24 mouse cellular contexts compared by ENCODE assay signal in the genomic region with DNA sequence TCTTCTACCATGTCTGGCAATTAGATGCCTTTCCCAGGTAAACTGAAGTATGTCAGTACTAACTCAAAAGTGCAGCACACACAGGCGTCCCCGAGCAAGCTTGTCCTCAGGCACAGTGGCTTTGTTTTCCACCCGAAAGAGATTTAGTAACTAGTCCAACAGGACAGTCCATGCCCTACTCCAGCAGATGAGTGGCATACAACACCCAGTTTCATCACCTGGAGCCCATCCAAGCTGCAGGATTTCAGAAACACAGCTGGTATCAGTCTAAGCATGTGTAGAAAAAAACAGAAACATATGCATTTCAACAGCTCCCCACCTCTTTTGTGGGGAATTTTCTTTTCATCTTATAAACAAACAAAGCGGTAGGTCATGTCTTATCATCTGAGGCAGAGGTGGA. TPM values are rescaled to one million over a fixed set of nuclear protein-coding genes. Genes with fewer than 3 reads are reported as not detected.
DNase-seq lines count a peak whose midpoint lies in the region; ATAC-seq lines count a peak whose summit lies in the region.
"Had no signal": no experiment of that assay in that cellular context is flagged by ENCODE, and none has a peak within 500 bp of the region (broad histone marks: within the 10 kb centered on the region; RNA-seq: fewer than 3 reads in every experiment).

No protein-coding gene starts in this region.

- WGBS in heart, embryonic 16.5 days: 47% methylated on average over 4 of the region's 4 CpGs

- H3K27me3 ChIP-seq in heart, embryonic 16.5 days (ENCODE audit: control insufficient read depth, insufficient read depth, low read length): no peaks in the 10 kb centered on the region
- H3K27me3 ChIP-seq: limb, embryonic 12.5 days; midbrain, embryonic 15.5 days; neural tube, embryonic 12.5 days; Patski had no signal

- H3K4me3 ChIP-seq in heart, embryonic 16.5 days (ENCODE audit: low read length): no peak overlapping the region
- H3K4me3 ChIP-seq: forebrain, embryonic 10.5 days; limb, embryonic 12.5 days; midbrain, embryonic 15.5 days; neural tube, embryonic 12.5 days had no signal

- H3K4me1 ChIP-seq in heart, embryonic 16.5 days (ENCODE audit: control insufficient read depth, insufficient read depth, low read length): peaks cover 38% of the 10 kb centered on the region
- H3K4me1 ChIP-seq: forebrain, embryonic 10.5 days; limb, embryonic 12.5 days; midbrain, embryonic 15.5 days; neural tube, embryonic 12.5 days had no signal

- peak overlapping the region; percentile 1; the same call in 1 of the 2 replicates for H3K27ac ChIP-seq in heart, embryonic 16.5 days (ENCODE audit: low read length)
- H3K27ac ChIP-seq: forebrain, embryonic 10.5 days; hindbrain, postnatal 0 days; limb, embryonic 12.5 days; liver, embryonic 14.5 days; macrophage; midbrain, embryonic 15.5 days; neural tube, embryonic 12.5 days had no signal

- peaks cover 14% of the 10 kb centered on the region; the same call in 1 of the 2 replicates for H3K36me3 ChIP-seq in heart, embryonic 16.5 days (ENCODE audit: control insufficient read depth, insufficient read depth)
- H3K36me3 ChIP-seq: midbrain, embryonic 15.5 days had no signal

- no peak overlapping the region for H3K9ac ChIP-seq in heart, embryonic 16.5 days (ENCODE audit: low read length)
- H3K9ac ChIP-seq: limb, embryonic 12.5 days; liver, embryonic 14.5 days; midbrain, embryonic 15.5 days; neural tube, embryonic 12.5 days had no signal

- ATAC-seq in heart, embryonic 16.5 days (replicated peaks; ENCODE audit: extremely low read depth, insufficient read depth, low FRiP score): no peak
- ATAC-seq: forebrain, embryonic 16.5 days; hindbrain, postnatal 0 days; intestine, embryonic 16.5 days; midbrain, embryonic 15.5 days; Patski had no signal

- no peaks in the 10 kb centered on the region for H3K9me3 ChIP-seq in heart, embryonic 16.5 days (replicated peaks; ENCODE audit: control insufficient read depth, low read length)
- H3K9me3 ChIP-seq: forebrain, embryonic 10.5 days; limb, embryonic 12.5 days; midbrain, embryonic 15.5 days; neural tube, embryonic 12.5 days had no signal

- DNase-seq in adrenal gland, postnatal 14 days: peak; percentile 31
- DNase-seq in adrenal gland, adult 18-20 months (ENCODE audit: low spot score in 2 of 2): no peak
- no peak for DNase-seq in heart, adult 11 months
- peak; percentile 19 for DNase-seq in lung, postnatal 36 days
- DNase-seq in lung, postnatal 25 days (ENCODE audit: low spot score): no peak
- no peak for DNase-seq in layer of hippocampus, adult 9-11 months
- DNase-seq: cerebellum, adult 8-10 months; cerebellum, postnatal 36 days; embryo, embryonic 11 days; gastrocnemius, postnatal 25 days; heart, postnatal 14 days; kidney, adult 9 months; kidney, postnatal 14 days had no signal

- no peak overlapping the region for H3K4me2 ChIP-seq in heart, embryonic 16.5 days (ENCODE audit: low read depth, low read length)
- H3K4me2 ChIP-seq: limb, embryonic 12.5 days; midbrain, embryonic 15.5 days; neural tube, embryonic 12.5 days had no signal

RNA-seq across cellular contexts. Expression of a gene that starts 13.5 kb away (rescaled TPM):
- 67.1 and 67.4 TPM in 2 replicates for total RNA-seq in adrenal gland, postnatal 14 days (2021)
- total RNA-seq in adrenal gland, adult 18-20 months (2021): 10 to 100 TPM; 72.0 to 83.7 TPM
- 21.6 and 21.8 TPM in 2 replicates for polyA plus RNA-seq in heart, embryonic 16.5 days (2015; fragmentation: Nextera tagmentation; extraction: Ambion mirVana)

RNA-seq across cellular contexts. Expression of a gene that starts 51.7 kb away (rescaled TPM):
- 4.3 and 4.9 TPM in 2 replicates for total RNA-seq in adrenal gland, postnatal 14 days (2021)
- total RNA-seq in adrenal gland, adult 18-20 months (2021): 1 to 10 TPM; 2.7 to 2.8 TPM
- 5.5 and 6.0 TPM in 2 replicates for polyA plus RNA-seq in heart, embryonic 16.5 days (2015; fragmentation: Nextera tagmentation; extraction: Ambion mirVana)
- polyA plus RNA-seq: macrophage had no signal

Comparison
In these comparisons a context has a peak if more than half of its experiments do, and no peak if none do; other contexts are left out.
1. DNase-seq: peak in adrenal gland, postnatal 14 days (single experiment) and lung, postnatal 36 days (single experiment); none in adrenal gland, adult 18-20 months (0 of 2), heart, adult 11 months (single experiment), lung, postnatal 25 days (single experiment) and layer of hippocampus, adult 9-11 months (single experiment).